Mouse (Mus musculus) forebrain, embryonic 16.5 days (tissue): ENCODE results near the gene Klhl12. TPM values are rescaled to one million over a fixed set of nuclear protein-coding genes. Genes with fewer than 3 reads are reported as not detected.

ENCODE experiments used
- ATAC-seq: fragments of 200-750 bp; cut with Nextera tagmentation; 2 replicates; pipeline ENCODE4 v1.8.0; 2017; ENCODE audit warnings: mild to moderate bottlenecking, moderate library complexity
- H3K27ac ChIP-seq: fragments of 300-500 bp; sonication (generic); 2 replicates; pipeline ENCODE4 v1.5.1; 2014; ENCODE audit warnings: low read length, control low read depth
- H3K27me3 ChIP-seq: fragments of 300-500 bp; sonication (generic); replicated peaks from 2 replicates; pipeline ENCODE4 v1.6.1; 2014; ENCODE audit warnings: low read length; ENCODE audit not compliant: control insufficient read depth, insufficient read depth
- H3K36me3 ChIP-seq: fragments of 300-500 bp; sonication (generic); 2 replicates; pipeline ENCODE4 v1.6.1; 2014; ENCODE audit not compliant: control insufficient read depth, insufficient read depth
- H3K4me1 ChIP-seq: fragments of 300-500 bp; sonication (generic); replicated peaks from 2 replicates; pipeline ENCODE4 v1.6.1; 2014; ENCODE audit warnings: low read length; ENCODE audit not compliant: control insufficient read depth, insufficient read depth
- H3K4me2 ChIP-seq: fragments of 300-500 bp; sonication (generic); 2 replicates; pipeline ENCODE4 v1.6.1; 2014; ENCODE audit warnings: mild to moderate bottlenecking, low read length, control low read depth
- H3K4me3 ChIP-seq: fragments of 300-500 bp; sonication (generic); replicated peaks from 2 replicates; pipeline ENCODE4 v1.5.1; 2014; ENCODE audit warnings: mild to moderate bottlenecking, low read length, control low read depth
- H3K9ac ChIP-seq: fragments of 300-500 bp; sonication (generic); replicated peaks from 2 replicates; pipeline ENCODE4 v1.6.1; 2014; ENCODE audit warnings: low read depth, low read length, control low read depth
- H3K9me3 ChIP-seq: fragments of 300-500 bp; sonication (generic); 2 replicates; pipeline ENCODE4 v1.6.1; 2016; ENCODE audit warnings: low read length; ENCODE audit not compliant: control insufficient read depth
- WGBS: fragments of 180-500 bp; shearing (Covaris S2); extraction: QIAGEN DNeasy Blood & Tissue Kit; methylation state at CpG from one replicate; pipeline ENCODE4 v1.1.7; 2014; 5-methylcytosine and 5-hydroxymethylcytosine counted together
- polyA plus RNA-seq: library from polyadenylated mRNA; unstranded; fragments of >200 nt; fragmentation: Nextera tagmentation; extraction: Ambion mirVana; gene quantifications from 2 replicates; pipeline ENCODE4 v1.2.1, GENCODE M21; 2015

Gene Klhl12
- polyA plus RNA-seq, 1 experiment from 2014 or later = 44.6 TPM

DNA sequence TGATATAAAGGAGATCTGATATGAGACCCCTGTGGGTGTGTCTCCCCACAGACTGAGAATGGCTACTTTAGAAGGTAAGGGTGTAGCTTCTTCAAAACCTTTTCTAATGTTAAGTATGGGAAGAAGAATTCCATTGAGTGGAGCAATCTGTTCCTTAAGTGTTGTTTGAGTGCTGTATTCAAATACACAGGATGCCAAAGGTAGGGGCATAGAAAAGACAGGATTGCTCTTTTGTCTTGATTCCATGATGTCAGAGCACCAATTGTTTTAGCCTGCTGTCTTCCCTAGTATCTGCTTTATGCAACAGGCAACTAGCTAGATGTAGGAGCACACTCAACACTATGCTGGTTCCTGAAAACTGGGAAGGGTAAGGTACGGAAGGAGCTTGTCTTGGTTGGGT is 79.7 kb downstream of the Klhl12 start:
- Histone ChIP-seq H3K36me3 (no peaks in the 10 kb centered on the region), H3K9me3 (no peaks in the 10 kb centered on the region), H3K4me3 (no peak overlapping the region), H3K4me1 (0 out of 2 replicates have a peak, but pooled peaks cover 2% of the 10 kb centered on the region), H3K9ac (no peak overlapping the region), H3K4me2 (no peak overlapping the region), H3K27ac (no peak overlapping the region), H3K27me3 (no peaks in the 10 kb centered on the region)
- no peak for ATAC-seq
- 90% methylated on average over 1 of the region's 1 CpGs for WGBS

DNA sequence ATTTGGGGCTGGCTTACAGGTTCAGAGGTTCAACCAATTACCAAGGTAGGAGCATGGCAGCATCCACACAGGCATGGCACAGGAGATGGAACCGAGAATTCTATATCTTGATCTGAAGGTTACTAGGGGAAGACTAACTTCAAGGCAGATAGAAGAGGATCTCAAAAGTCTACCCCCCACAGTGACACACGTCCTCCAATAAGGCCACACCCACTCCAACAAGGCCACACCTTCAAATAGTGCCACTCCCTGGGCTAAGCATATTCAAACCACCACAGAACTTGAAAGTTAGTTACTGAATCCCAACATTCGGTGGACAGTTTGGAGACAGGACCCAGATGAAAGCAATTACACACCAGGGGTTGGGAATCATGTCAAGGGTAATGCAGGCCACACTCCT is 80.2 kb downstream of the Klhl12 start:
- 68% methylated on average over 3 of the region's 3 CpGs for WGBS

DNA sequence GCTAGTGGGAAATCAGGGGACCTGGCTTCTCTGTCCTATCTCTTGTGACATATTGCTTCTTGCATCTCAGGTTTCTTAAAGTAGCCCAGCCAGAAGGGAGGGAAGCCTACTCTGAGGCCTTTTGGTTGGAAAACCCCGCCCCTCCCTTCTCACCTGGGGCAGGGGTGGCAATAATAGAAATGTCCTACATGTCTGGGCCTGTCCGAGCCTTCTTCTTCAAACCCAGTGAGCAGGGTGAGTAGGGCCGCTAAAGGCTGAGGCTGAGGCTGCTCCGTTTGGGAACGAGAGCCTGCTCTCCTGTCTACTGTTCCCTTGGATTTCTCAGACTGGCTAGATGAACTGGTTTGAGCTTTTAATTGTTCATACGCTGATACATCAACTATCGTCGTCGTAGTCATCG is 85.3 kb downstream of the Klhl12 start:
- Histone ChIP-seq H3K4me1 (no peaks in the 10 kb centered on the region), H3K9ac (no peak overlapping the region), H3K4me2 (no peak overlapping the region), H3K9me3 (peaks cover 6% of the 10 kb centered on the region), H3K27me3 (no peaks in the 10 kb centered on the region), H3K4me3 (no peak overlapping the region), H3K27ac (no peak overlapping the region), H3K36me3 (no peaks in the 10 kb centered on the region)
- ATAC-seq = no peak
- WGBS = 93% methylated on average over 10 of the region's 10 CpGs

More for the DNA sequence above, 80.2 kb downstream of the Klhl12 start:
- no peaks in the 10 kb centered on the region for H3K9me3 ChIP-seq
- H3K4me1 ChIP-seq = 0 out of 2 replicates have a peak, but pooled peaks cover 1% of the 10 kb centered on the region
- no peak overlapping the region for H3K4me3 ChIP-seq
- no peak overlapping the region for H3K4me2 ChIP-seq
- no peak overlapping the region for H3K9ac ChIP-seq
- no peak for ATAC-seq
- no peaks in the 10 kb centered on the region for H3K27me3 ChIP-seq
- no peak overlapping the region for H3K27ac ChIP-seq
- H3K36me3 ChIP-seq = no peaks in the 10 kb centered on the region

Other genes starting within 250 kb of the Klhl12 start
- 21.3 and 21.5 TPM in 2 replicates for gene Adora1, start 220.1 kb upstream of the Klhl12 start, polyA plus RNA-seq
- gene Myog, start 165.5 kb upstream of the Klhl12 start, polyA plus RNA-seq = 0.32 TPM in 1 of 2 replicates, not detected in the other
- gene Ppfia4, start 122.6 kb upstream of the Klhl12 start, polyA plus RNA-seq = 11.1 and 16.4 TPM in 2 replicates
- 150 and 151 TPM in 2 replicates for gene Tmem183a, start 93.6 kb upstream of the Klhl12 start, polyA plus RNA-seq
- gene 4933406M09Rik, start 69.6 kb upstream of the Klhl12 start, polyA plus RNA-seq = not detected in 2 replicates
- 20.3 and 23.3 TPM in 2 replicates for gene Cyb5r1, start 50.0 kb upstream of the Klhl12 start, polyA plus RNA-seq
- gene Adipor1, start 40.2 kb upstream of the Klhl12 start, polyA plus RNA-seq = 63.9 and 65.5 TPM in 2 replicates
- gene Rabif, start 39.1 kb downstream of the Klhl12 start, polyA plus RNA-seq = 63.0 and 63.7 TPM in 2 replicates
- not detected in 2 replicates for gene Mgat4e, start 94.2 kb downstream of the Klhl12 start, polyA plus RNA-seq
- 103 and 109 TPM in 2 replicates for gene Kdm5b, start 104.6 kb downstream of the Klhl12 start, polyA plus RNA-seq
- 1.1 and 2.2 TPM in 2 replicates for gene Syt2, start 191.1 kb downstream of the Klhl12 start, polyA plus RNA-seq